Mouse (Mus musculus) thymus, adult 2 months (tissue): ENCODE results near the gene Arpp21. TPM values are rescaled to one million over a fixed set of nuclear protein-coding genes. Genes with fewer than 3 reads are reported as not detected.
A peak's percentile ranks its signal among the peaks of the same experiment; 100 is the strongest.

Source experiments
- DNase-seq: peaks from one replicate; pipeline ENCODE4 v3.0.0; 2021
- H3K27ac ChIP-seq: fragments of 200-500 bp; 2 replicates; pipeline ENCODE4 v1.5.1; 2012; ENCODE audit warnings: low read length, control low read depth; ENCODE audit not compliant: control insufficient read depth, insufficient read depth
- H3K27me3 ChIP-seq: fragments of 200-500 bp; 2 replicates; pipeline ENCODE4 v1.6.1; 2012; ENCODE audit warnings: mild to moderate bottlenecking, low read length, moderate library complexity, mixed read lengths; ENCODE audit not compliant: control insufficient read depth, insufficient read depth
- H3K36me3 ChIP-seq: fragments of 200-500 bp; 2 replicates; pipeline ENCODE4 v1.6.1; 2012; ENCODE audit warnings: mild to moderate bottlenecking, low read length, moderate library complexity; ENCODE audit not compliant: control insufficient read depth, insufficient read depth
- H3K4me1 ChIP-seq: fragments of 200-500 bp; replicated peaks from 2 replicates; pipeline ENCODE4 v1.6.1; 2012; ENCODE audit warnings: low read length; ENCODE audit not compliant: control insufficient read depth, insufficient read depth
- H3K4me3 ChIP-seq: fragments of 200-500 bp; 2 replicates; pipeline ENCODE4 v1.5.1; 2012; ENCODE audit warnings: mild to moderate bottlenecking, low read length, control low read depth, moderate library complexity; ENCODE audit not compliant: control insufficient read depth, insufficient read depth
- CTCF ChIP-seq: fragments of 200-500 bp; IDR thresholded peaks from 2 replicates; pipeline ENCODE4 v1.5.1; 2012; ENCODE audit warnings: mild to moderate bottlenecking, control low read depth, low read length, moderate library complexity, borderline replicate concordance; ENCODE audit not compliant: control insufficient read depth, poor library complexity, insufficient read depth; ENCODE audit errors: extremely low read depth
- POLR2A ChIP-seq: fragments of 200-500 bp; IDR thresholded peaks from 2 replicates; pipeline ENCODE4 v1.6.1; 2012; ENCODE audit warnings: mild to moderate bottlenecking, low read length, control low read depth, moderate library complexity; ENCODE audit not compliant: control insufficient read depth, poor library complexity, insufficient read depth; ENCODE audit errors: extremely low read depth
- WGBS: fragments of 180-500 bp; shearing (Covaris S2); methylation state at CpG from one replicate; pipeline ENCODE4 v1.1.7; 2018; 5-methylcytosine and 5-hydroxymethylcytosine counted together
- polyA plus RNA-seq: library from polyadenylated mRNA; depleted of rRNA; stranded (reverse); fragments of >200 nt; gene quantifications from 2 replicates; pipeline ENCODE4 v1.2.3, GENCODE M21; 2012

Gene Arpp21
- polyA plus RNA-seq, 1 experiment: 578 TPM

DNA sequence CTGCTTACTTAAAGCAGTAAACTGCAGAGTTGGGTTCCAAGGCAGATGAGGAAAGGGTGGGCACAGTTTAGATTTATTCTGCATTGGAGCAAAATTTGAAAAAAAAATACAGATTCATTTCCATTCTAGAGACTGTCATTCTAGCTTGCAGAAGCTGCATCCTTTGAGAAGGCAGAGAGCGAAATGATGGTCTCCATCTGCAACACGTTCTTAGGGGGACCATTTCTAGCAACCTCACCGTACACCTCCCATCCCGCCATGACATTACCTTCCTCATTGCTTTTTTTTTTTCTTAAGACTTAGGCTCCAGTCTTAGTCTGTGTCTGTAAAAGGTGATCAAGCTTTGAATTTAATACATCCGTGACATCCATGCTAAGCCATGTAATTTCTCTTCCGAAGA lies 2.4 kb downstream of the Arpp21 start:
- DNase-seq: no peak
- H3K27me3 ChIP-seq: no peaks in the 10 kb centered on the region
- WGBS: 11% methylated on average over 6 of the region's 6 CpGs
- H3K4me1 ChIP-seq: peaks cover 4% of the 10 kb centered on the region; the same call in 1 of the 2 replicates
- peak overlapping the region; percentile 46; the same call in 1 of the 2 replicates for H3K27ac ChIP-seq
- peaks cover 3% of the 10 kb centered on the region; the same call in 1 of the 2 replicates for H3K36me3 ChIP-seq
- peak overlapping the region; percentile 22; the same call in 1 of the 2 replicates for H3K4me3 ChIP-seq
- TF ChIP-seq POLR2A (no peak), CTCF (no peak)

DNA sequence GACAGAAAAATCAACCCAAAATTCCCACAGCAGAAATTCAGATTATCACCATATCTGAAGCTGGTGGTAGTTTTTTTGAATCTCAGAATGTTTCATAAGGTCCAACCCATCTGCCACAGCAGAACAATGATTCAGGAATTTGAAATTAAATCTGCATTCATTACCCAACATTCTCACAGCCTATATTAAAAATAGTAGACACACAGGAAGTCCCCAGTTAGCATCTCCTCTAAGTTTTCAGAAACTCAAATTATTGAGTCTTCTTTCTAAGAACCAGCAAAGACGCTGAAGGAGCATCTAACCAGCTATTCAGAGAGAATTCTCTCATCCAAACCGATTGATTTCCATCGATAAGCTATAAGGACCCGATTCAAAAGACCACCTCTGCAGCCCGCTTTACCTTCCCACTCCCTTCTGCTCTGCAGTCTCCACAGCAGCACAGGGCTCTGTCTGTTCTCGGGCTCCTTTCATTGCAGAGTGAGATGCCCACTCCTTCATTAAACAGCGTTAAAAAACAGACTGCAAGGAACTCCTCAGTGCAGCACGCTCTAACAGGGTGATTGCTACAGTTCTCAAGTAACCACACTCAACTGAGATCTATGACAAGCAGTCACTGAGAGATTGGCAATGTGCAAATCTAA lies 3.7 kb downstream of the Arpp21 start:
- WGBS: 12% methylated on average over 8 of the region's 8 CpGs
- Histone ChIP-seq H3K4me1 (peaks cover 9% of the 10 kb centered on the region), H3K36me3 (peaks cover 3% of the 10 kb centered on the region; the same call in 1 of the 2 replicates), H3K27ac (peak overlapping the region; percentile 76), H3K27me3 (no peaks in the 10 kb centered on the region), H3K4me3 (peak overlapping the region; percentile 62)
- DNase-seq: no peak
- TF ChIP-seq POLR2A (no peak), CTCF (no peak)

DNA sequence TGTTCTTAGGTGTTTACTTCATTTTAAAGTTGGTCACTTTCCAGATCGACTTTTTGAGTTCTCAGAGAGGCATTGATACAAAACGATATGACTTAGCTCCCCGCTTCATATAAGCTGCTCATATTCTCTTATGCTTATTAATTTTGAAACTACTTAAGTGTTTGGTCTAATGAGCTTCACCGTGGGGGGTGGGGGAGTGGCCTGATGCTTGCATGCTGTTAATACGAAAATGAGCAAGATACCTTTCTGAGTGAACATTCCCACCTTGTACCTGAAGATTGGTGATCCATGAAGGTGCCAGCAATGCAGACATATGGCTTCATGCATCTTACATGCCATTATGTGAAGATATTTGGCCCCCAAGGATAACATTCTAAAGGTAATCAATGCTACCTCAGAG lies 4.4 kb downstream of the Arpp21 start:
- 11% methylated on average over 5 of the region's 5 CpGs for WGBS
- peaks cover 3% of the 10 kb centered on the region; the same call in 1 of the 2 replicates for H3K36me3 ChIP-seq
- H3K27me3 ChIP-seq: no peaks in the 10 kb centered on the region
- H3K27ac ChIP-seq: no peak overlapping the region
- no peak overlapping the region for H3K4me3 ChIP-seq
- H3K4me1 ChIP-seq: peaks cover 13% of the 10 kb centered on the region
- no peak for DNase-seq
- TF ChIP-seq CTCF: no peak
- no peak for TF ChIP-seq POLR2A

DNA sequence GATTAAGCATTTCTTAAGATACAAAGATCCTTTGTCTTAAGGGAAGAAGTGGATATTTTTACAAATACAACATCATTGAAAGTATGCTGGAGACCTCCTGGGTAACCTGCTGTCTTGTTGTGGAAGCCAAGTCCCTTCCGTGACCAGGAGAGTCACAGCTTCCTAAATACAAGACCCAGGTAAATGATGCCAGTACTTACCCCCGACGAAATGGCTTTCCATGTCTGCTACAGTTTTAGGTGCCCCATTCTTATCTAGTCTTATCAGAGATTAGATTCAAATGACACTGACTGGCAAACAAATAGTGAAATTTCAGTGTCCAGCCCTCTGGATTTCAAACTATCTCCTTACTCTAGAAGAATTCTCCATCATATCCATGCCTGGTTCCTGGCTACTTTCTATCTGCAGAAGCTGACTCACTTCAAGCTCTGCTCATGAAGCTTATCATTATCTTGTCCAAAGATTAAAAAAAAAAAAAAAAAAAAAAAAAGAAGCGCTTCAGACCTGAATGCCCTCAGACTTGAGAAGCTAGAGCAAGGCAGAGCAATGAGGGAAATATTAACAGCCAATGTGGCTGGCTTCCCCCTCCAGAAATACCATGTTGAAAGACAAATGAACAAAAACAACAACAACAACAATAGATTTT lies 4.9 kb downstream of the Arpp21 start:
- TF ChIP-seq CTCF: no peak
- TF ChIP-seq POLR2A: no peak
- H3K36me3 ChIP-seq: peaks cover 3% of the 10 kb centered on the region; the same call in 1 of the 2 replicates
- no peak overlapping the region for H3K27ac ChIP-seq
- WGBS: 15% methylated on average over 4 of the region's 4 CpGs
- H3K4me1 ChIP-seq: peaks cover 16% of the 10 kb centered on the region
- H3K4me3 ChIP-seq: no peak overlapping the region
- no peaks in the 10 kb centered on the region for H3K27me3 ChIP-seq
- no peak for DNase-seq

DNA sequence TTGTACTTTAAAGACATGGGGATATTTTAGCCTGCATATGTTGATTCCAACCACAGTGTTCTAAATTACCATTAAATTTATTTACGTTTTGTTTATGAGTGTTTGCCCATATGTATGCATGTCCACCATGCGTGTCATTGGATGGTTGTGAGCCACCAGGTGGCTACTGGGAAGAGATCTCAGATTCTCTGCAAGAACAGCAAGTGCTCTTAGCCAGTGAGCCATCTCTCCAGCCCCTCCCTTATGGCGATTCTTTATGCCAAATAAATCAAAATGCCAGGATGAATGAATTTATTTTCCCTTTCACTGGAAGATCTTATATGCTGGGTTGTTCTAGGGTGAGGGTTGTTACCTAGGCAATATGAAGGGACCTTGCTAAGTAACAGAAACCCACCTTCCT lies 7.3 kb downstream of the Arpp21 start:
- H3K4me1 ChIP-seq: peaks cover 25% of the 10 kb centered on the region
- H3K4me3 ChIP-seq: no peak overlapping the region
- peaks cover 3% of the 10 kb centered on the region; the same call in 1 of the 2 replicates for H3K36me3 ChIP-seq
- no peak for DNase-seq
- 70% methylated on average over 3 of the region's 3 CpGs for WGBS
- H3K27ac ChIP-seq: no peak overlapping the region
- no peaks in the 10 kb centered on the region for H3K27me3 ChIP-seq
- TF ChIP-seq POLR2A (no peak), CTCF (no peak)

DNA sequence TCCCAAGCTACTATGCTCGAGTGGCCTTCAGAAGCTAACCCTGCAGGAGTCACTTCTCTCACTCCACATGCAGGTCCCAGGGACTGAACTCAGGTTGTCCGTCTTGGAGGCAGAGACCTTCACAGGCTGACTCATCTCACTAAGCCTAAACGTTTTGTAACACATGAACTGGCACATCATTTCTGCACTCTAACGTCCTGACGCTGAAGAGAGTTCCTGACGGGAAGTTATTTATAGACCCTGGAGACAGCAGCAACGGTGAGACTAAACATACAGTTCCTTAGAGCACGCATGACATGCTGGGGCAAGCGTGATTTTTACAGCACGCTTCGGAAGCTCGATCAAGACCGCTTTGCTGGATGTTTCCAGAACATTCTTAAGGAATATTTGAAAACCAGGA lies 8.6 kb downstream of the Arpp21 start:
- peak overlapping the region; percentile 11 for H3K4me3 ChIP-seq
- TF ChIP-seq CTCF: no peak
- no peak for TF ChIP-seq POLR2A
- 13% methylated on average over 13 of the region's 13 CpGs for WGBS
- no peak for DNase-seq
- H3K27ac ChIP-seq: peak overlapping the region; percentile 84
- peaks cover 30% of the 10 kb centered on the region for H3K4me1 ChIP-seq
- H3K36me3 ChIP-seq: peaks cover 3% of the 10 kb centered on the region; the same call in 1 of the 2 replicates
- no peaks in the 10 kb centered on the region for H3K27me3 ChIP-seq
